Mouse (Mus musculus) heart, adult 2 months (tissue): ENCODE data around the gene Myf6. TPM values are rescaled to one million over a fixed set of nuclear protein-coding genes. Genes with fewer than 3 reads are reported as not detected.

Source experiments
- DNase-seq, 2 experiments: peaks; one replicate each; pipeline ENCODE4 v3.0.0; 2021
- H3K27ac ChIP-seq: fragments of 200-600 bp; 2 replicates; pipeline ENCODE4 v1.8.1; 2022
- H3K27me3 ChIP-seq: fragments of 200-500 bp; 2 replicates; pipeline ENCODE4 v1.6.1; 2012; ENCODE audit warnings: mild to moderate bottlenecking, low read length, inconsistent platforms, mixed read lengths; ENCODE audit not compliant: control insufficient read depth, insufficient read depth
- H3K36me3 ChIP-seq: fragments of 200-500 bp; 2 replicates; pipeline ENCODE4 v1.6.1; 2012; ENCODE audit warnings: low read length, inconsistent platforms; ENCODE audit not compliant: control insufficient read depth, insufficient read depth
- H3K4me1 ChIP-seq: fragments of 200-500 bp; 2 replicates; pipeline ENCODE4 v1.6.1; 2011; ENCODE audit warnings: low read length; ENCODE audit not compliant: control insufficient read depth, insufficient read depth
- H3K4me3 ChIP-seq: fragments of 200-600 bp; 2 replicates; pipeline ENCODE4 v1.8.1; 2022
- H3K79me2 ChIP-seq: fragments of 200-500 bp; replicated peaks from 2 replicates; pipeline ENCODE4 v1.6.1; 2012; ENCODE audit warnings: mild to moderate bottlenecking, inconsistent platforms, low read length, moderate library complexity, mixed read lengths; ENCODE audit not compliant: control insufficient read depth, insufficient read depth
- H3K9ac ChIP-seq: fragments of 200-500 bp; 2 replicates; pipeline ENCODE4 v1.6.1; 2012; ENCODE audit warnings: low read depth, mild to moderate bottlenecking, control low read depth, inconsistent platforms, low read length, mixed read lengths
- CTCF ChIP-seq: fragments of 200-600 bp; IDR thresholded peaks from 2 replicates; pipeline ENCODE4 v1.8.1; 2022; ENCODE audit warnings: antibody characterized with exemption, mild to moderate bottlenecking, moderate library complexity
- EP300 ChIP-seq: fragments of 200-500 bp; IDR thresholded peaks from 2 replicates; pipeline ENCODE4 v1.6.1; 2011; ENCODE audit warnings: low read depth, low read length, control low read depth; ENCODE audit not compliant: insufficient read depth
- POLR2A ChIP-seq: fragments of 200-500 bp; IDR thresholded peaks from 2 replicates; pipeline ENCODE4 v1.6.1; 2011; ENCODE audit warnings: mild to moderate bottlenecking, low read depth, low read length, control low read depth; ENCODE audit not compliant: insufficient read depth
- WGBS: fragments of 180-500 bp; shearing (Covaris S2); methylation state at CpG from one replicate; pipeline ENCODE4 v1.1.7; 2018; 5-methylcytosine and 5-hydroxymethylcytosine counted together
- intact Hi-C: fragments of 180-260 bp; cut with DNase I; formaldehyde crosslinking; loops from one replicate; pipeline ENCODE4 v1.15.1; 2025
- microRNA-seq, 2 experiments: library from miRNA; unstranded; fragments of <30 nt; microRNA quantifications; one replicate each; pipeline ENCODE4 v1.2.0; 2021
- polyA plus RNA-seq: library from polyadenylated mRNA; depleted of rRNA; stranded (reverse); fragments of >200 nt; gene quantifications from 2 replicates; pipeline ENCODE4 v1.2.3, GENCODE M21; 2012; rRNA removed
- total RNA-seq, 2 experiments: library from RNA; stranded (reverse); gene quantifications; 2 replicates each; pipeline ENCODE4 v1.2.3; 2021

Myf6 gene
- total and polyA plus RNA-seq, 3 experiments, result not detected

DNA sequence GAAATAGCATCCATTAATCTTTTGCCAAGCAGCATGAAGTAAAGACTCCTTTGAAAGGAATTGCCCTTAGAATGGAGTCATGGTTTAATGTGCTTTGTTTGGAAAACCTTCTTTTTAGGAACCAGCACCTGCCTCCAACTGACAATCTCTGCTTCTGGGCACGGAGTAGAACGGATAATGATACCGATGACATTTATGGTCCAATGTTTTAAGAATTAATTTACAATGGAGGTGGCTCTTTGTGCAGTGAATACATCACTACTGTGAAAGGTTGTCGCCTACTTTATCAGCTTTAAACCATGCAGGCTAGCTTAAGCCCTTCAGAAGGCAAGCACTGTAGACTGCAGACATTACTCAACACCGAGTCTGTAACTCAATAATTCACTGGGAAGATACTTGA is 22.8 kb downstream of the Myf6 start:
- no peak for TF ChIP-seq CTCF
- TF ChIP-seq EP300, result no peak
- no peak for TF ChIP-seq POLR2A
- no peak overlapping the region for H3K27ac ChIP-seq
- H3K36me3 ChIP-seq, result no peaks in the 10 kb centered on the region
- no peaks in the 10 kb centered on the region for H3K27me3 ChIP-seq
- no peaks in the 10 kb centered on the region for H3K4me1 ChIP-seq
- whole genome bisulfite sequencing, result 86% methylated on average over 5 of the region's 5 CpGs
- no peak overlapping the region for H3K4me3 ChIP-seq
- intact Hi-C loops, result no loop called here
- H3K9ac ChIP-seq, result no peak overlapping the region
- H3K79me2 ChIP-seq, result no peaks in the 10 kb centered on the region
- DNase-seq, result no peak

DNA sequence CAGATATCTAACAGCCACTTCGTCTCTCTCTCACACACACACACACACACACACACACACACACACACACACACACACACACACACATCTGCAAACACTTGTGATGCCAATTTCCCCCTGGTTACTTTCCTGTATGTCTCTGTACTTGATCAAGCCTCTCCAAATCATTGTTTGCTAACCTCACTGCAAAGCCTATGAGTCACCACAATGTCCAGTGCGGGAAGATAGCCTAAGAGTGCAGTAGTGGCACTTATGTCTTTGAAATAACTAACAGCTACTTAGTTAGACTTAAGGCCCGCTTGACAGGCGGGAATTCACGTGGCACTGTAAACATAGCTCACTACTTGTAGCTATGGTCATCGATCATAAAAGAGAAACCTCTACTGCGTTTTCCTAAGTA is 26.7 kb downstream of the Myf6 start:
- Histone ChIP-seq H3K4me1 (no peaks in the 10 kb centered on the region), H3K36me3 (no peaks in the 10 kb centered on the region), H3K27ac (no peak overlapping the region), H3K79me2 (no peaks in the 10 kb centered on the region), H3K27me3 (no peaks in the 10 kb centered on the region), H3K4me3 (no peak overlapping the region), H3K9ac (no peak overlapping the region)
- intact Hi-C loops, result no loop called here
- no peak for DNase-seq
- no peak for TF ChIP-seq POLR2A
- TF ChIP-seq EP300, result no peak
- TF ChIP-seq CTCF, result no peak
- 63% methylated on average over 7 of the region's 7 CpGs for WGBS

DNA sequence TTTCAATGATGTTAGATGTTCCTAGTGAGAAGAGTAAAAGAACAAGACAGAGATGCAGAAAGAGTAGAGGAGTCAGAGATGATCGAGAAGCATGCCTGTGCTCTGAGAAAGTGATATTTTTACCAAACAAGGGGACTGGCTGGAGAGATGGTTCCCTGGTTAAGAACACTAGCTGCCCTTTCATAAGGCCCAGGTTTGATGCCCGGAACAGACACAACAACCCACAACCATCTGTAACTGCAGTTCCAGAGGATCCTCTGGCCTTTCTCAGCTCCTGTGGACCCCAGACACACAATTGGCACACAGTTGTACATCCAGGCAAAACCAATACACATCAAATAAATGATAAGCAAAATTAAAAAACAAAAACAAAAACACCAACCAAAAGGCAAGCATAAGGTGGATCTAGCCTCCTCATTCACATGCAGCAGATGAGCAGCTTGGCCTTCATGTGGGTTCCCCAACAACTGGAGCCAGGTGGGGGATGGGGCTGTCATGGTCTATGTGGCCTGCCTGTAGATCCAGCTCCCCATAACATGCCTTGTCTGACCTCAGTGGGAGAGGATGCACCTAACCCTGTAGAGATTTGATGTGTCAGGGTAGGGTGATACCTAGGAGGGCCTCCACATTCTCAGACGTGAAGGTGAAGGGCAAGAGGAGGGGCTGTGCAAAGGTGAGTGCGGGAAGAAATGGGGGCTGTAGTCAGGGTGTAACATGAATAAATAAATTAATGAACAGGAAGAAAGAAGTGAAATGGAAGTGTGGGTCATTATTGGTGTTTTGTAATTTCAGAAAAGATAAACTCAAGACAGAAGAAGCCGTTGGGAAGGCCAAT is 44.8 kb downstream of the Myf6 start:
- Histone ChIP-seq H3K4me1 (no peaks in the 10 kb centered on the region), H3K4me3 (no peak overlapping the region), H3K79me2 (no peaks in the 10 kb centered on the region), H3K27ac (no peak overlapping the region), H3K27me3 (no peaks in the 10 kb centered on the region), H3K36me3 (no peaks in the 10 kb centered on the region), H3K9ac (no peak overlapping the region)
- no peak for DNase-seq
- 79% methylated on average over 5 of the region's 5 CpGs for WGBS
- intact Hi-C loops, result no loop called here
- TF ChIP-seq POLR2A (no peak), CTCF (no peak), EP300 (no peak)

Small RNA genes lying within 50 kb of the gene (microRNA-seq; reads per million reads assigned to microRNA genes)
- 0 reads per million in 2 experiments for gene Gm44403

Other genes with a start within 250 kb of the Myf6 start
- gene Lin7a, start 223.1 kb downstream of the Myf6 start, total RNA-seq, result 1 to 10 TPM in 1 of 2 experiments, under 1 TPM in 1; 0.94 to 1.7 TPM
- gene Lin7a, start 223.1 kb downstream of the Myf6 start, polyA plus RNA-seq, result 0.35 and 0.79 TPM in 2 replicates
- not detected for gene Myf5, start 8.6 kb downstream of the Myf6 start, total RNA-seq
- gene Myf5, start 8.6 kb downstream of the Myf6 start, polyA plus RNA-seq, result not detected in 2 replicates
- not detected for gene Ptprq, start 225.3 kb upstream of the Myf6 start, total RNA-seq
- not detected in 2 replicates for gene Ptprq, start 225.3 kb upstream of the Myf6 start, polyA plus RNA-seq